Mouse (Mus musculus): ENCODE results near the gene Fgfr1op.
"Not testable (repeated sequence)": the region's sequence is repeated elsewhere in the genome, so short reads cannot be mapped to it uniquely, and the experiment has no call there.

- not testable (repeated sequence) for TF ChIP-seq NRF1 (IDR thresholded peaks at IDR 0.05; ENCODE audit: insufficient read depth, low read depth, low read length, poor library complexity, severe bottlenecking); ZKSCAN1 (IDR thresholded peaks at IDR 0.05; ENCODE audit: low read depth, low read length); MXI1 (IDR thresholded peaks at IDR 0.05; ENCODE audit: low read depth, low read length); MYC (IDR thresholded peaks at IDR 0.05; ENCODE audit: low read depth, low read length); CTCF (IDR thresholded peaks at IDR 0.05 in 2 of 3, conservative IDR thresholded peaks at IDR 0.05 in 1 of 3; ENCODE audit: control insufficient read depth in 1 of 3, insufficient read depth in 1 of 3, low read depth in 2 of 3, low read length in 3 of 3, poor library complexity in 1 of 3, severe bottlenecking in 1 of 3); POLR2A (IDR thresholded peaks at IDR 0.05; ENCODE audit: control insufficient read depth in 1 of 2, insufficient read depth in 1 of 2, low read depth in 1 of 2, low read length in 2 of 2, poor library complexity in 1 of 2)
Measured at GRCm38 (mm10) chr17:8166454-8166853, 1.2 kb downstream of the Fgfr1op start.
